9 mouse cellular contexts compared by ENCODE assay signal in the genomic region with DNA sequence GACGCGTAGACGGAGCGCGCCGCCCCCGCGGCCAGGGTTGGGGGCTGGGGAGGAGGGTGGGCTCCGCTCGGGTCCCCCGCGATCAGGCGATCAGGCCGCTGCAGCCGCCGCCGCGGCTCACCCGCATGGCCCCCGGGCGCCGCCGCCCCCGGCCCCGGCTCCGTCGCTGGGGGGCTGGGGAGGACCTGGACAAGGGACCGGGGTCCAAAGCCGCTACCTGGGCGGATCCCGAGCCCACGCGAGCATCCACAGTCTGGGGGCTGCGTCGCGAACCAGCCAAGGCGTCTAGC. TPM values are rescaled to one million over a fixed set of nuclear protein-coding genes. Genes with fewer than 3 reads are reported as not detected.
DNase-seq lines count a peak whose midpoint lies in the region; ATAC-seq and TF ChIP-seq lines count a peak whose summit lies in the region.
"Had no signal": no experiment of that assay in that cellular context is flagged by ENCODE, and none has a peak within 500 bp of the region (broad histone marks: within the 10 kb centered on the region; RNA-seq: fewer than 3 reads in every experiment).

No protein-coding gene starts in this region.

- no peak for DNase-seq in heart, postnatal 10 days
- no peak for DNase-seq in ovary, postnatal 10 days (ENCODE audit: low spot score)
- no peak for DNase-seq in spleen, postnatal 4 days (ENCODE audit: low spot score in 2 of 2)
- DNase-seq in adrenal gland, adult 2 months: no peak

- TF ChIP-seq CTCF in ES-Bruce4 (IDR thresholded peaks at IDR 0.05; ENCODE audit: low read depth, low read length): no peak

- peak overlapping the region; percentile 78 for H3K9ac ChIP-seq in heart, embryonic 14.5 days (ENCODE audit: low read length)
- peak overlapping the region; percentile 79 for H3K9ac ChIP-seq in ES-Bruce4 (ENCODE audit: low read depth, poor library complexity, severe bottlenecking)
- peak overlapping the region; percentile 40 for H3K9ac ChIP-seq in forebrain, embryonic 15.5 days (replicated peaks)
- H3K9ac ChIP-seq in liver, embryonic 15.5 days: peak overlapping the region; percentile 27; the same call in 1 of the 2 replicates

- intact Hi-C loops in heart, postnatal 10 days (cut with DNase I): loop anchor here (1.0 to 2.0 kb wide), 2 partner anchors 37 to 59 kb away; no protein-coding TSS in a partner anchor

- no peak for TF ChIP-seq POLR2A in ES-Bruce4 (IDR thresholded peaks at IDR 0.05; ENCODE audit: insufficient read depth, low read length)

- WGBS in heart, embryonic 14.5 days: under 1% methylated on average over 37 of the region's 37 CpGs
- WGBS in forebrain, embryonic 15.5 days: under 1% methylated on average over 36 of the region's 37 CpGs
- WGBS in liver, embryonic 15.5 days (ENCODE audit: insufficient replicate concordance): under 1% methylated on average over 37 of the region's 37 CpGs

- no peaks in the 10 kb centered on the region for H3K36me3 ChIP-seq in heart, embryonic 14.5 days (ENCODE audit: control insufficient read depth, insufficient read depth, low read length)
- no peaks in the 10 kb centered on the region for H3K36me3 ChIP-seq in ES-Bruce4 (ENCODE audit: control insufficient read depth, insufficient read depth, low read length, poor library complexity, severe bottlenecking)
- H3K36me3 ChIP-seq in forebrain, embryonic 15.5 days: no peaks in the 10 kb centered on the region
- H3K36me3 ChIP-seq in liver, embryonic 15.5 days (replicated peaks): no peaks in the 10 kb centered on the region

- peak overlapping the region; percentile 54 to 62 for H3K4me3 ChIP-seq in heart, embryonic 14.5 days (ENCODE audit: control insufficient read depth in 1 of 2, insufficient read depth in 1 of 2, low read depth in 1 of 2, low read length in 2 of 2)
- H3K4me3 ChIP-seq in ES-Bruce4 (ENCODE audit: low read depth, low read length): peak overlapping the region; percentile 58
- H3K4me3 ChIP-seq in forebrain, embryonic 15.5 days: peak overlapping the region; percentile 55
- peak overlapping the region; percentile 53 for H3K4me3 ChIP-seq in liver, embryonic 15.5 days (replicated peaks)

- peaks cover 60% of the 10 kb centered on the region for H3K27me3 ChIP-seq in heart, embryonic 14.5 days (ENCODE audit: control insufficient read depth, insufficient read depth, low read length)
- H3K27me3 ChIP-seq in ES-Bruce4 (ENCODE audit: control insufficient read depth, insufficient read depth, low read length, poor library complexity, severe bottlenecking): peaks cover 7% of the 10 kb centered on the region
- H3K27me3 ChIP-seq in forebrain, embryonic 15.5 days: peaks cover 61% of the 10 kb centered on the region
- H3K27me3 ChIP-seq in liver, embryonic 15.5 days: peaks cover 74% of the 10 kb centered on the region

- H3K27ac ChIP-seq in heart, embryonic 14.5 days (replicated peaks in 1 of 2; ENCODE audit: control insufficient read depth in 1 of 2, insufficient read depth in 1 of 2, low read depth in 2 of 2, low read length in 2 of 2): peak overlapping the region in 1 of 2 experiments; percentile 53; a peak in 1 of 4 replicates
- no peak overlapping the region for H3K27ac ChIP-seq in ES-Bruce4 (ENCODE audit: insufficient read depth, low read length)
- no peak overlapping the region for H3K27ac ChIP-seq in forebrain, embryonic 15.5 days (replicated peaks)
- H3K27ac ChIP-seq in liver, embryonic 15.5 days (replicated peaks): no peak overlapping the region

- ATAC-seq in heart, embryonic 14.5 days (ENCODE audit: insufficient number of reproducible peaks, insufficient read depth, low FRiP score, low read depth): no peak
- no peak for ATAC-seq in forebrain, embryonic 15.5 days (replicated peaks)
- ATAC-seq in liver, embryonic 15.5 days (ENCODE audit: insufficient read depth): no peak

- peak overlapping the region; percentile 97 for H3K4me2 ChIP-seq in heart, embryonic 14.5 days (ENCODE audit: low read length)
- peak overlapping the region; percentile 95 for H3K4me2 ChIP-seq in forebrain, embryonic 15.5 days (replicated peaks)
- H3K4me2 ChIP-seq in liver, embryonic 15.5 days: peak overlapping the region; percentile 69

- no peaks in the 10 kb centered on the region for H3K9me3 ChIP-seq in heart, embryonic 14.5 days (ENCODE audit: control insufficient read depth, low read length)
- H3K9me3 ChIP-seq in ES-Bruce4 (replicated peaks; ENCODE audit: control insufficient read depth, insufficient read depth, low read length, poor library complexity, severe bottlenecking): no peaks in the 10 kb centered on the region
- no peaks in the 10 kb centered on the region for H3K9me3 ChIP-seq in forebrain, embryonic 15.5 days
- no peaks in the 10 kb centered on the region for H3K9me3 ChIP-seq in liver, embryonic 15.5 days (replicated peaks)

- TF ChIP-seq EP300 in ES-Bruce4 (IDR thresholded peaks at IDR 0.05; ENCODE audit: insufficient read depth, low read depth, low read length): no peak

- H3K4me1 ChIP-seq in heart, embryonic 14.5 days (ENCODE audit: control insufficient read depth in 2 of 2, insufficient read depth in 2 of 2, low read length in 2 of 2): peaks cover 6 to 33% of the 10 kb centered on the region in 2 experiments; a peak in 3 of 4 replicates
- H3K4me1 ChIP-seq in ES-Bruce4 (ENCODE audit: control insufficient read depth, insufficient read depth, low read length): peaks cover 5% of the 10 kb centered on the region
- H3K4me1 ChIP-seq in forebrain, embryonic 15.5 days: peaks cover 59% of the 10 kb centered on the region
- H3K4me1 ChIP-seq in liver, embryonic 15.5 days (replicated peaks): peaks cover 24% of the 10 kb centered on the region

RNA-seq across cellular contexts. Expression of a gene that starts 0.8 kb away (rescaled TPM):
- 4.9 and 5.2 TPM in 2 replicates for polyA plus RNA-seq in heart, embryonic 14.5 days (2014; fragmentation: Nextera tagmentation; extraction: Ambion mirVana)
- total RNA-seq in heart, postnatal 10 days (2021): 10 to 100 TPM; 49.2 to 56.2 TPM
- polyA plus RNA-seq in ES-Bruce4 (2011; ENCODE audit: insufficient read depth, insufficient read length, low read depth, missing spikeins): 16.8 and 17.1 TPM in 2 replicates
- polyA plus RNA-seq in forebrain, embryonic 15.5 days (2015; fragmentation: Nextera tagmentation; extraction: Ambion mirVana): 3.0 and 3.3 TPM in 2 replicates
- 0.51 and 0.67 TPM in 2 replicates for polyA plus RNA-seq in liver, embryonic 15.5 days (2015; fragmentation: Nextera tagmentation; extraction: Ambion mirVana)
- 10 to 100 TPM; 30.3 to 54.0 TPM for total RNA-seq in adrenal gland, adult 2 months (2021)
- 63.3 and 63.8 TPM in 2 replicates for polyA plus RNA-seq in adrenal gland, adult 2 months (2012; rRNA removed)
- total RNA-seq: megakaryocyte progenitor cell, adult 5-6 weeks had no signal

RNA-seq across cellular contexts. Expression of a gene that starts 43.1 kb away (rescaled TPM):
- polyA plus RNA-seq in heart, embryonic 14.5 days (2014; fragmentation: Nextera tagmentation; extraction: Ambion mirVana): 0.78 and 1.5 TPM in 2 replicates
- total RNA-seq in heart, postnatal 10 days (2021): 1 to 10 TPM; 3.0 to 3.8 TPM
- polyA plus RNA-seq in ES-Bruce4 (2011; ENCODE audit: insufficient read depth, insufficient read length, low read depth, missing spikeins): 111 and 112 TPM in 2 replicates
- 3.6 TPM in 2 replicates for polyA plus RNA-seq in forebrain, embryonic 15.5 days (2015; fragmentation: Nextera tagmentation; extraction: Ambion mirVana)
- polyA plus RNA-seq in liver, embryonic 15.5 days (2015; fragmentation: Nextera tagmentation; extraction: Ambion mirVana): 0.97 and 1.4 TPM in 2 replicates
- total RNA-seq in adrenal gland, adult 2 months (2021): 10 to 100 TPM; 15.6 to 29.8 TPM
- 35.2 and 41.3 TPM in 2 replicates for polyA plus RNA-seq in adrenal gland, adult 2 months (2012; rRNA removed)

Comparison
In these comparisons a context has a peak if more than half of its experiments do, and no peak if none do; other contexts are left out.
1. H3K9ac ChIP-seq: peak in every context shown above with its lines; median percentile 79 in ES-Bruce4; 78 in heart, embryonic 14.5 days; 40 in forebrain, embryonic 15.5 days; 27 in liver, embryonic 15.5 days.